Mouse (Mus musculus) heart, adult 2 months (tissue): Measurements from ENCODE around the gene Itpka.

Experiments
- CTCF ChIP-seq: fragments of 200-600 bp; IDR thresholded peaks from 2 replicates; pipeline ENCODE4 v1.8.1; 2022; ENCODE audit warnings: antibody characterized with exemption, mild to moderate bottlenecking, moderate library complexity
- EP300 ChIP-seq: fragments of 200-500 bp; IDR thresholded peaks from 2 replicates; pipeline ENCODE4 v1.6.1; 2011; ENCODE audit warnings: low read depth, low read length, control low read depth; ENCODE audit not compliant: insufficient read depth
- POLR2A ChIP-seq: fragments of 200-500 bp; IDR thresholded peaks from 2 replicates; pipeline ENCODE4 v1.6.1; 2011; ENCODE audit warnings: mild to moderate bottlenecking, low read depth, low read length, control low read depth; ENCODE audit not compliant: insufficient read depth

GRCm38 (mm10) chr2:119799961-119800550 is 57.9 kb downstream of the Itpka start:
- no peak for TF ChIP-seq POLR2A
- TF ChIP-seq CTCF: no peak
- TF ChIP-seq EP300: no peak
